Mouse (Mus musculus) heart, embryonic 10.5 days (tissue): ENCODE results near the gene Srebf2. TPM values are rescaled to one million over a fixed set of nuclear protein-coding genes. Genes with fewer than 3 reads are reported as not detected.
A peak's percentile ranks its signal among the peaks of the same experiment; 100 is the strongest.
"Not testable (repeated sequence)": the region's sequence is repeated elsewhere in the genome, so short reads cannot be mapped to it uniquely, and the experiment has no call there.

ENCODE experiments used
- DNase-seq: peaks from one replicate; pipeline ENCODE4 v3.0.0-alpha.2; 2017; ENCODE audit warnings: low spot score
- H3K27ac ChIP-seq: fragments of 300-500 bp; sonication (generic); 2 replicates; pipeline ENCODE4 v1.5.1; 2016; ENCODE audit warnings: mild to moderate bottlenecking
- H3K27me3 ChIP-seq: fragments of 300-500 bp; sonication (generic); 2 replicates; pipeline ENCODE4 v1.6.1; 2016; ENCODE audit warnings: mild to moderate bottlenecking; ENCODE audit not compliant: poor library complexity, insufficient read depth, severe bottlenecking
- H3K36me3 ChIP-seq: fragments of 300-500 bp; sonication (generic); 2 replicates; pipeline ENCODE4 v1.6.1; 2016; ENCODE audit warnings: mild to moderate bottlenecking, moderate library complexity
- H3K4me1 ChIP-seq: fragments of 300-500 bp; sonication (generic); 2 replicates; pipeline ENCODE4 v1.6.1; 2016; ENCODE audit warnings: mild to moderate bottlenecking
- H3K4me3 ChIP-seq: fragments of 300-500 bp; sonication (generic); 2 replicates; pipeline ENCODE4 v1.5.1; 2016; ENCODE audit warnings: mild to moderate bottlenecking, moderate library complexity
- H3K9me3 ChIP-seq: fragments of 300-500 bp; sonication (generic); 2 replicates; pipeline ENCODE4 v1.6.1; 2016; ENCODE audit warnings: mild to moderate bottlenecking, moderate library complexity
- whole genome bisulfite sequencing: fragments of 180-500 bp; shearing (Covaris S2); methylation state at CpG from one replicate; pipeline ENCODE4 v1.1.7; 2016; 5-methylcytosine and 5-hydroxymethylcytosine counted together
- polyA plus RNA-seq: library from polyadenylated mRNA; unstranded; fragments of >200 nt; fragmentation: Nextera tagmentation; extraction: Ambion mirVana; gene quantifications from 2 replicates; pipeline ENCODE4 v1.2.1, GENCODE M21; 2016

Gene Srebf2
- polyA plus RNA-seq, 1 experiment from 2014 or later = 129 TPM

- 67% methylated on average over 11 of the region's 11 CpGs for WGBS
- peaks cover 36% of the 10 kb centered on the region for H3K27me3 ChIP-seq
- DNase-seq = no peak
- no peak overlapping the region for H3K4me3 ChIP-seq
- H3K36me3 ChIP-seq = peaks cover 14% of the 10 kb centered on the region; the same call in 1 of the 2 replicates
- H3K4me1 ChIP-seq = peaks cover 36% of the 10 kb centered on the region
- H3K27ac ChIP-seq = no peak overlapping the region
- no peaks in the 10 kb centered on the region for H3K9me3 ChIP-seq
These were observed 84.8 kb downstream of the Srebf2 start for GRCm38 (mm10) chr15:82231591-82232378.

DNA sequence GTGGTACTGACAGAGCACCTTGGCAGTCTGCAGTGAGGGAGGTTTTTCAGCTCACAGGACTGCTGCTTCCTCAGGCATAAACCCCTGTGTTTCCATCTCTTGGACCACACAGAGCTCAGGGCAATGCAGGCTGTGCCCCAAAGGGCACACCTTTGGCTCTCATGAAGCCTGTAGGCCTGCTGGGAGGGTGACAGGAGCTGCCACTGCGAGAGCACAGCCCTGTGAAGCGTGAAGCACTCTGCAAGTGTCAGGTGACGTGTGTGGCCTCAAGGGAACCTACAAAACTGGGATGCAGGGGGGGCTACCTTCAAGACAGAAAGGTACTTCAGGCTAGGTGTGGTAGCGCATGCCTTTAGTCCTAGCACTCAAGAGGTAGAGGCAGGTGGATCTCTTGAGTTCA is 85.7 kb downstream of the Srebf2 start:
- 69% methylated on average over 4 of the region's 4 CpGs for WGBS
- H3K4me1 ChIP-seq = peaks cover 36% of the 10 kb centered on the region
- no peak overlapping the region; the same call in 1 of the 2 replicates for H3K27ac ChIP-seq
- H3K27me3 ChIP-seq = peaks cover 32% of the 10 kb centered on the region
- no peaks in the 10 kb centered on the region for H3K9me3 ChIP-seq
- no peak for DNase-seq
- peaks cover 14% of the 10 kb centered on the region; the same call in 1 of the 2 replicates for H3K36me3 ChIP-seq
- no peak overlapping the region for H3K4me3 ChIP-seq

DNA sequence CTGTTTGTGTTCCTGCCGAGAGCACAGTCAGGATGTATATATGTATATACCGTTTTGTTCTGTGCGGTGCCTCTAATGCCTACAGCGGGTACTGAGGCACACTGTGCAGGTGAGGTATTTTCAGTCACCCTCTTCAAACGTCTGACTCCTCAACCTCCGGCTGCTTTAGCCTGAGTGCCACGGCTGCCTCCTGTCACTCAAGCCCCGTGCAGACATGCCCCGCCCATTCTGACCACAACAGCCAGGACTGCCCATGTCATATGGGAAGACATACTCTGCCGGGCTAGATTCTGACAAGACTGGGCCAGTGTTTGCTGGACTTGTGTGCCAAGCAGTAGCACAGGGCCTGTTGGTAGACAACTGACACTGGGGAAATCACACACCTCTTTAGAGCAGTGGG is 88.7 kb downstream of the Srebf2 start:
- peak; percentile 83 for DNase-seq
- H3K27me3 ChIP-seq = peaks cover 17% of the 10 kb centered on the region
- H3K27ac ChIP-seq = no peak overlapping the region
- WGBS = 53% methylated on average over 10 of the region's 10 CpGs
- H3K9me3 ChIP-seq = no peaks in the 10 kb centered on the region
- peaks cover 29% of the 10 kb centered on the region; the same call in 1 of the 2 replicates for H3K36me3 ChIP-seq
- peaks cover 21% of the 10 kb centered on the region for H3K4me1 ChIP-seq
- no peak overlapping the region for H3K4me3 ChIP-seq

DNA sequence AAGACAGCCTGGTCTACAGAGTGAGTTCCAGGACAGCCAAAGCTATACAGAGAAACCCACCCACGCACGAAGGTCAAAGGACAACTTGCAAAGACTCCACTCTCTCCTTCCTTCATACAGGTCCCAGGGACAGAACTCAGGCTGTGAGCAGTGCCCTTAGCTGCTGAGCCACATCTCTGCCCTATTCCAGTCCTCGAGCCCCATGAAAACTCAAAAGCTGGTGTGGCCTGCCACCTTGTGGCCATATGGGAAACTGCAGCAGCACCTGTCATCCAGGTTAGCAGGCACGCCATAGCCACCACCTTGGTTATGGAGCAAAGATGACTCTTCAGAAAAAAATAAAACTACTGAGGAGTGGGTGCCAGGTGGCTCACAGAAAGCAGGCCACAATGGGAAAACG is 89.6 kb downstream of the Srebf2 start:
- peak; percentile 92 for DNase-seq
- Histone ChIP-seq H3K4me3 (no peak overlapping the region), H3K27me3 (peaks cover 12% of the 10 kb centered on the region), H3K27ac (no peak overlapping the region), H3K36me3 (peaks cover 35% of the 10 kb centered on the region; the same call in 1 of the 2 replicates), H3K4me1 (peaks cover 17% of the 10 kb centered on the region), H3K9me3 (no peaks in the 10 kb centered on the region)
- WGBS = 19% methylated on average over 5 of the region's 5 CpGs

- Histone ChIP-seq H3K9me3 (no peaks in the 10 kb centered on the region), H3K27ac (peak overlapping the region; percentile 92; the same call in 1 of the 2 replicates), H3K27me3 (no peaks in the 10 kb centered on the region), H3K4me1 (peaks cover 7% of the 10 kb centered on the region), H3K36me3 (peaks cover 14% of the 10 kb centered on the region; the same call in 1 of the 2 replicates), H3K4me3 (peak overlapping the region; percentile 82)
- 81% methylated on average over 3 of the region's 3 CpGs for WGBS
- no peak for DNase-seq
These were observed 96.3 kb downstream of the Srebf2 start for GRCm38 (mm10) chr15:82243311-82243710.

DNA sequence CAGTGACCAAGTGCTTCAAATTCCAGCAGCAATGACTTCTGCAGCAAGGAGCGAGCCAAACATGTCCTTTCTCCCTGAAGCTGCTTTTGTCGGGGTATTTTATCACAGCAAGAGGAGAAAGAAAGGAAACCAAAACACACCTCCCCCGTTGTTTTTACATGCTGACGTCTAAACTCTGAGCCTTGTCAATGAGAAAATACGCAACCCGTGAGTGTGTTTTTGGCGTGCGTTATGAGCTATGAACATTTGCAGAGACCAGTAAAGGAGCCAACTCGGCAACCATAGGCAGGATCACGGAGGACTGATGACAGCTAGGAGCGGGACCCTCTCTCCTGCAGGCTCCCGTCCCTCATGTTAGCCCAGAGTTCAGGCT is 96.7 kb downstream of the Srebf2 start:
- Histone ChIP-seq H3K36me3 (peaks cover 12% of the 10 kb centered on the region; the same call in 1 of the 2 replicates), H3K9me3 (no peaks in the 10 kb centered on the region), H3K27ac (peak overlapping the region; percentile 92), H3K4me3 (peak overlapping the region; percentile 82), H3K27me3 (no peaks in the 10 kb centered on the region), H3K4me1 (peaks cover 7% of the 10 kb centered on the region)
- WGBS = 8% methylated on average over 12 of the region's 12 CpGs
- no peak for DNase-seq

DNA sequence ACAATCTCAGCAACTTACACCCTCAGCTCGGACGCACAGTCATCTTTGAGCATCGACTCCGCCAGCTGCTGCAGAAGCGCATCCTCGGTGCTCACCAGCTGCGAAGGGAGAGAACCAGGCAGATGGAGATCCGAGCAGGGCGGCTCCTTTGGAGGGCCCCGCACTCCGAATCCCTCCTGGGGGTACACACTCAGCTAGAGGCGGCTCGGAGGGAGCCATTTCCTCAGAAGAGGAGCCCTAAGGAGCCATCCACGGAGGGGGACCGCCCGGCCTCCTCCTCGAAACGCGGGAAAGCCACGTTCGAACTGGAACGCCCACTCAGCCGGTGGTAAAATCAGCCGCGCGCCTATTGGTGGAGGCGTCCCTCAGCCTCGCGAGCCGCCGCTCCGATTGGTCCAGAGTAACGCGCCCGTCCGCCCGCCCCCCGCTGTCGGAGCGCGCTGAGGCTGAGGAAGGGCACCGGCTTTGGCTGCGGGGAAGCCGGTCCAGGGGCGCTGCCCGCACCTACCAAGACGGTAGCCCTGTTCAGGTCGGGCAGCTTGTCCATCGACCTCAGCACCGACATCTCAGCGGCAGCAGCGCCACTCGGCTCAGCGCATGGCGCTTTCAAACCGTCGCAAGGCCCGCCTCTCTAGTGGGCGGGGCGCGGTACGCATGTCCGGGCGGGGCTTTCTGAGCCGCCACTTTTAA is 97.3 kb downstream of the Srebf2 start, which contains the start of gene Cenpm:
Cenpm (minus strand) TSS at position 634 of the 690 bp plus-strand sequence.
- WGBS = under 1% methylated on average over 65 of the region's 65 CpGs

DNA sequence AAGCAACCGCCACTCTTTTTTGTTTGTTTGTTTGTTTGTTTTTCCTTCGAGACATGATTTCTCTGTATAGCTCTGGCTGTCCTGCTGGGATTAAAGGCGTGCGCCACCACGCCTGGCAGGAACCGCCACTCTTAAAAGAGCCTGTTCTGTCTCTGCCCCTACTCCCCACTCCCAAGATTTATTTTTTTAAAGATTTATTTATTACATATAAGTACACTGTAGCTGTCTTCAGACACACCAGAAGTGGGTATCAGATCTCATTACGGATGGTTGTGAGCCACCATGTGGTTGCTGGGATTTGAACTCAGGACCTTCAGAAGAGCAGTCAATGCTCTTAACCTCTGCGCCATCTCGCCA is 97.8 kb downstream of the Srebf2 start:
- not testable (repeated sequence) for H3K4me1 ChIP-seq, DNase-seq, H3K36me3 ChIP-seq, H3K27me3 ChIP-seq, H3K9me3 ChIP-seq
- Histone ChIP-seq H3K27ac (peak overlapping the region; percentile 92), H3K4me3 (peak overlapping the region; percentile 82)
- 24% methylated on average over 9 of the region's 9 CpGs for WGBS

More for the DNA sequence above, 97.3 kb downstream of the Srebf2 start, which contains the start of gene Cenpm:
- H3K4me1 ChIP-seq = peaks cover 7% of the 10 kb centered on the region
- H3K36me3 ChIP-seq = peaks cover 7% of the 10 kb centered on the region; the same call in 1 of the 2 replicates
- peak; percentile 98 for DNase-seq
- peak within 1 kb of the TSS; percentile 92 for H3K27ac ChIP-seq
- H3K9me3 ChIP-seq = no peaks in the 10 kb centered on the region
- peak within 1 kb of the TSS; percentile 82 for H3K4me3 ChIP-seq
- no peaks in the 10 kb centered on the region for H3K27me3 ChIP-seq

DNA sequence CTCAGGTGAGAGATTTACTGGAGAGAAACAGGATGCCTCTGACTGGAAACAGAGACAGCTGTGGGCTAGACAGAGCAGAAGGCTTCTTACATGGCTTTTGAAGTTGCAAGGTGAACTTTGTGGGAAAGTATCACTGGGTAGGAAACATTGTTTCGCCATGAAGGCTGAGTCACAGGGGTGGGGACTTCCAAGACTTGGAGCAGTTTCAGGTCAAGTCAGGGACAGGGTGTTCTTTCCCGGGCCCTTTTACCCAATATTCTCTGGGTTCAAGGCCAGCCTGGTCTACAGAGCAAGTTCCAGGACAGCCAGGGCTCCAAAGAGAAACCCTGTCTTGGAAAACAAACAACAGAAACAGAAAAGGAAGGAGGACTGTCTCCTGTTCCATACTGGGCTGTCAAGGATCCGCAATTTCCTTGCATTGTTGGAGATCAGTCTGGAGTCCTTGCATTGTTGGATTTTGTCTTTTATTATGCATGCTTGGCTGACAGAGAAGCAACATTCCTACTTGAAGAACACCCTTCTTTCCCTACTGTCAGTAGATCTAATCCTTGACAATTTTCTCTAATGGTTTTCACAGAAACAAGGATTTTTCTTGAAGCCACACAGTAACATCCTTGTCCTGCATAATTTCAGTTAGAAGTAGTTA is 100.3 kb downstream of the Srebf2 start:
- H3K9me3 ChIP-seq = no peaks in the 10 kb centered on the region
- H3K4me3 ChIP-seq = no peak overlapping the region
- peaks cover 7% of the 10 kb centered on the region for H3K4me1 ChIP-seq
- 78% methylated on average over 3 of the region's 3 CpGs for WGBS
- H3K27ac ChIP-seq = no peak overlapping the region
- H3K27me3 ChIP-seq = no peaks in the 10 kb centered on the region
- H3K36me3 ChIP-seq = no peaks in the 10 kb centered on the region
- DNase-seq = no peak

- no peak overlapping the region for H3K4me3 ChIP-seq
- WGBS = 94% methylated on average over 3 of the region's 3 CpGs
- H3K4me1 ChIP-seq = peaks cover 8% of the 10 kb centered on the region
- no peaks in the 10 kb centered on the region for H3K36me3 ChIP-seq
- H3K27ac ChIP-seq = no peak overlapping the region
- peaks cover 13% of the 10 kb centered on the region for H3K27me3 ChIP-seq
- no peaks in the 10 kb centered on the region for H3K9me3 ChIP-seq
- no peak for DNase-seq
These were observed 104.6 kb downstream of the Srebf2 start for GRCm38 (mm10) chr15:82251579-82251978.

GRCm38 (mm10) chr15:82252097-82252496 is 105.1 kb downstream of the Srebf2 start, which contains the start of gene 1500009C09Rik:
Gene 1500009C09Rik (plus strand): TSS chr15:82252397.
- no peak for DNase-seq
- Histone ChIP-seq H3K9me3 (no peaks in the 10 kb centered on the region), H3K4me3 (no peak within 1 kb of the TSS), H3K4me1 (peaks cover 8% of the 10 kb centered on the region), H3K36me3 (no peaks in the 10 kb centered on the region), H3K27me3 (peaks cover 13% of the 10 kb centered on the region), H3K27ac (no peak within 1 kb of the TSS)
- 78% methylated on average over 6 of the region's 6 CpGs for WGBS
